Mouse (Mus musculus) gastrocnemius, postnatal 14 days (tissue): Measurements from ENCODE around the gene Ap1g2. TPM values are rescaled to one million over a fixed set of nuclear protein-coding genes. Genes with fewer than 3 reads are reported as not detected.

Experiments
- DNase-seq: peaks from one replicate; pipeline ENCODE4 v3.0.0; 2021; ENCODE audit warnings: mixed read lengths
- intact Hi-C: fragments of 180-260 bp; cut with DNase I; formaldehyde crosslinking; loops from one replicate; pipeline ENCODE4 v1.15.1; 2025; ENCODE audit warnings: low total_unique reads
- total RNA-seq, 2 experiments: library from RNA; stranded (reverse); gene quantifications; 2 replicates each; pipeline ENCODE4 v1.2.3; 2021

Gene Ap1g2
- total RNA-seq, 2 experiments from 2014 or later: 4.1 to 7.0 TPM

- DNase-seq: no peak
- intact Hi-C loops: no loop called here
Measured at GRCm38 (mm10) chr14:55064481-55065370, 41.7 kb downstream of the Ap1g2 start.

GRCm38 (mm10) chr14:55063581-55064381 is 42.6 kb downstream of the Ap1g2 start:
- DNase-seq: no peak
- intact Hi-C loops: no loop called here

GRCm38 (mm10) chr14:55063117-55063516 is 43.3 kb downstream of the Ap1g2 start:
- intact Hi-C loops: no loop called here
- DNase-seq: no peak

DNA sequence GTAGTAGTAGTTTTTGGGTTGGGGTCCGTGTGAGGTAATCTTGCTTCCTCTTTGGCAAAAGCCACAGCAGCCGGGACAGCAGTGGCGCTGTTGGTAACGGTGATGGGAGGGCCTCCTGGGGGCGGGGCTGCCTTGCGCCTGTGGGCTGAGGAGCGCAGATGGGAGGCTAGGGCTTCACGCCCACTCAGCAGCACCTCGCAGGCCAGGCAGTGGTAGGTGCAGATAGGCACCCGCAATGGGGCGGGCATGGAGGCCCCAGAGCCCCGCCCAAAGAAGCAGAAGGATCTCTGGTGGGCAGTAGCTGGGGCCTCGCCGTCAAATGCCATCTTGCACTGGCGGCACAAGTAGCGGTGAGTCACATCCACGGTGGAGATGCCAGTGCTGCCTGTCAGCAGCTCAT is 43.8 kb downstream of the Ap1g2 start:
- intact Hi-C loops: no loop called here

GRCm38 (mm10) chr14:55061845-55062244 is 44.5 kb downstream of the Ap1g2 start:
- intact Hi-C loops: no loop called here
- DNase-seq: no peak

More for the DNA sequence above, 43.8 kb downstream of the Ap1g2 start:
- DNase-seq: no peak

- intact Hi-C loops: no loop called here
- DNase-seq: no peak
Measured at GRCm38 (mm10) chr14:55059931-55060330, 46.5 kb downstream of the Ap1g2 start.

DNA sequence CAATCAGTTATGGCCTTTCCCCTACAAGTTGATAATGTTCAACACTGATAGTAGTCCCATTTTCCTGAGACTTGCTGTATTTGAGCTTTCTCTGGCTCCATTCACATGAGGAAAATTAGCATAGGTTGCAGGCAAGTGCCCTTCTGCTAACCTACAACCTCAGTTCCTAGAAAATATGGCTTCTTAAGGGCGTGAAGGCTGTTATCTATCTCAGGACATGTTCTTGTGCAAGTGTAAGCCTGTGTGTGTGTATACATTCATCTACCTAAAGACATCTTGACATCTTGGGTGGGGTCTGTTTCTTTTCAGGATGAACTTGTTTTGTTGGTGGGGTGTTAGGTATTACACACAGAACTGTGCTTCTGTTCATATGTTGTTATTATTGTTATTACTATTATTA is 47.4 kb downstream of the Ap1g2 start:
- no peak for DNase-seq
- intact Hi-C loops: no loop called here

GRCm38 (mm10) chr14:55055167-55055834 is 51.1 kb downstream of the Ap1g2 start:
- DNase-seq: peak; percentile 46
- intact Hi-C loops: no loop called here

DNA sequence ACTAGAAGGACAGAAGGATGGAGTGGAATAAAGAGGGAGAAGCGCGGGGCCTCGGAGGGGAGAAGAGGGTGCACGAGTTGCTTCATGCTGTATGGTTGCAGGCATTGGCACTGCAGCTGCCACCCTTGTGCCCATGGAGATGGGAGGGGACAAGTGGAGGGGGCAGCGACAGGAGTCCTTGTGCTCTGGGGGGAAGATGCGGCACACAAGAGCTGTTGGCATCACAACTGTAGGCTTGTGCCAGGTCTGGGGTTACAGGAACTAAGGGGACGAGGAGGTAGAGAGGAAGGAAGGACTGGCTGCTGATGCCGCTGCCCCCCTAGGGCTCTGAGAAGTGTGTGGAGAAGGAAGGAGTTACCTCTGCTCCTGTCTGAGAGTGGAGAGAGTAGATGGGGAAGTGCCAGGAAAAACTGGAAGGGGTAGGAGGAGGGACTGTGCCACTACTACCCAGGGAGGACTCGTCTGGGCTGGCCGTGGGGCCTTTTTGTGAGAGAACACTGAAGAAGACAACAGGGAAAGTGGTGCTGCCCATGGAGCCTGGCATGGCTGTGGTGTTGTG is 52.1 kb downstream of the Ap1g2 start:
- DNase-seq: no peak
- intact Hi-C loops: no loop called here

GRCm38 (mm10) chr14:55053708-55054190 is 52.6 kb downstream of the Ap1g2 start:
- DNase-seq: peak; percentile 61
- intact Hi-C loops: no loop called here

GRCm38 (mm10) chr14:55053050-55053449 is 53.3 kb downstream of the Ap1g2 start:
- intact Hi-C loops: no loop called here
- no peak for DNase-seq

- DNase-seq: no peak
- intact Hi-C loops: no loop called here
Measured at GRCm38 (mm10) chr14:55052496-55052895, 53.9 kb downstream of the Ap1g2 start.

Other genes with a start within 250 kb of the Ap1g2 start
- gene Homez, start 235.6 kb downstream of the Ap1g2 start, total RNA-seq: 1 to 10 TPM; 6.1 to 8.1 TPM
- 1 to 10 TPM; 2.8 to 6.8 TPM for gene Ppp1r3e, start 229.0 kb downstream of the Ap1g2 start, total RNA-seq
- gene Bcl2l2, start 223.2 kb downstream of the Ap1g2 start, total RNA-seq: 10 to 100 TPM; 19.9 to 21.0 TPM
- 1 to 10 TPM; 3.1 to 3.6 TPM for gene Gm20521, start 223.2 kb downstream of the Ap1g2 start, total RNA-seq
- 10 to 100 TPM; 56.6 to 57.4 TPM for gene Pabpn1, start 214.1 kb downstream of the Ap1g2 start, total RNA-seq
- 1 to 10 TPM; 5.4 to 6.3 TPM for gene Slc22a17, start 193.5 kb downstream of the Ap1g2 start, total RNA-seq
- gene Efs, start 180.5 kb downstream of the Ap1g2 start, total RNA-seq: 1 to 10 TPM; 5.1 to 7.4 TPM
- gene Il25, start 173.9 kb downstream of the Ap1g2 start, total RNA-seq: not detected
- 1 to 10 TPM in 1 of 2 experiments, under 1 TPM in 1; 0.71 to 3.1 TPM for gene Cmtm5, start 170.3 kb downstream of the Ap1g2 start, total RNA-seq
- 100 to 1,000 TPM; 121 to 213 TPM for gene Myh6, start 139.7 kb downstream of the Ap1g2 start, total RNA-seq
- not detected for gene Gm17428, start 129.7 kb downstream of the Ap1g2 start, total RNA-seq
- 1,000 to 10,000 TPM in 1 of 2 experiments, 100 to 1,000 TPM in 1; 602 to 1,083 TPM for gene Myh7, start 112.0 kb downstream of the Ap1g2 start, total RNA-seq
- 10 to 100 TPM; 17.8 to 19.0 TPM for gene Ngdn, start 91.1 kb downstream of the Ap1g2 start, total RNA-seq
- 1 to 10 TPM; 2.6 to 3.1 TPM for gene Zfhx2, start 14.3 kb downstream of the Ap1g2 start, total RNA-seq
- 10 to 100 TPM; 11.1 to 12.3 TPM for gene Thtpa, start 11.8 kb downstream of the Ap1g2 start, total RNA-seq
- gene Jph4, start 10.3 kb upstream of the Ap1g2 start, total RNA-seq: under 1 TPM; 0.42 to 0.62 TPM
- gene Dhrs2, start 115.4 kb upstream of the Ap1g2 start, total RNA-seq: under 1 TPM in 1 of 2 experiments, not detected in 1; 0.16 TPM